Mouse (Mus musculus) forebrain, embryonic 12.5 days (tissue): ENCODE data around the gene Selenom. TPM values are rescaled to one million over a fixed set of nuclear protein-coding genes. Genes with fewer than 3 reads are reported as not detected.

Experiments used
- ATAC-seq: fragments of 200-750 bp; cut with Nextera tagmentation; 2 replicates; pipeline ENCODE4 v1.8.0; 2017; ENCODE audit warnings: moderate TSS enrichment; ENCODE audit not compliant: low FRiP score
- H3K27ac ChIP-seq: fragments of 300-500 bp; sonication (generic); 2 replicates; pipeline ENCODE4 v1.5.1; 2016; ENCODE audit warnings: mild to moderate bottlenecking
- H3K27me3 ChIP-seq: fragments of 300-500 bp; sonication (generic); 2 replicates; pipeline ENCODE4 v1.6.1; 2016; ENCODE audit warnings: mild to moderate bottlenecking
- H3K36me3 ChIP-seq: fragments of 300-500 bp; sonication (generic); replicated peaks from 2 replicates; pipeline ENCODE4 v1.6.1; 2016; ENCODE audit warnings: mild to moderate bottlenecking
- H3K4me1 ChIP-seq: fragments of 300-500 bp; sonication (generic); 2 replicates; pipeline ENCODE4 v1.6.1; 2016
- H3K4me2 ChIP-seq: fragments of 300-500 bp; sonication (generic); 2 replicates; pipeline ENCODE4 v1.6.1; 2016; ENCODE audit warnings: mild to moderate bottlenecking, moderate library complexity
- H3K4me3 ChIP-seq: fragments of 300-500 bp; sonication (generic); replicated peaks from 2 replicates; pipeline ENCODE4 v1.5.1; 2016; ENCODE audit warnings: mild to moderate bottlenecking
- H3K9ac ChIP-seq: fragments of 300-500 bp; sonication (generic); 2 replicates; pipeline ENCODE4 v1.6.1; 2016; ENCODE audit warnings: mild to moderate bottlenecking
- H3K9me3 ChIP-seq: fragments of 300-500 bp; sonication (generic); 2 replicates; pipeline ENCODE4 v1.6.1; 2016
- WGBS: fragments of 180-500 bp; shearing (Covaris S2); methylation state at CpG from one replicate; pipeline ENCODE4 v1.1.7; 2016; 5-methylcytosine and 5-hydroxymethylcytosine counted together
- polyA plus RNA-seq: library from polyadenylated mRNA; unstranded; fragments of >200 nt; fragmentation: Nextera tagmentation; extraction: Ambion mirVana; gene quantifications from 2 replicates; pipeline ENCODE4 v1.2.1, GENCODE M21; 2016

The Selenom gene
- polyA plus RNA-seq, 1 experiment from 2014 or later = 51.0 TPM

DNA sequence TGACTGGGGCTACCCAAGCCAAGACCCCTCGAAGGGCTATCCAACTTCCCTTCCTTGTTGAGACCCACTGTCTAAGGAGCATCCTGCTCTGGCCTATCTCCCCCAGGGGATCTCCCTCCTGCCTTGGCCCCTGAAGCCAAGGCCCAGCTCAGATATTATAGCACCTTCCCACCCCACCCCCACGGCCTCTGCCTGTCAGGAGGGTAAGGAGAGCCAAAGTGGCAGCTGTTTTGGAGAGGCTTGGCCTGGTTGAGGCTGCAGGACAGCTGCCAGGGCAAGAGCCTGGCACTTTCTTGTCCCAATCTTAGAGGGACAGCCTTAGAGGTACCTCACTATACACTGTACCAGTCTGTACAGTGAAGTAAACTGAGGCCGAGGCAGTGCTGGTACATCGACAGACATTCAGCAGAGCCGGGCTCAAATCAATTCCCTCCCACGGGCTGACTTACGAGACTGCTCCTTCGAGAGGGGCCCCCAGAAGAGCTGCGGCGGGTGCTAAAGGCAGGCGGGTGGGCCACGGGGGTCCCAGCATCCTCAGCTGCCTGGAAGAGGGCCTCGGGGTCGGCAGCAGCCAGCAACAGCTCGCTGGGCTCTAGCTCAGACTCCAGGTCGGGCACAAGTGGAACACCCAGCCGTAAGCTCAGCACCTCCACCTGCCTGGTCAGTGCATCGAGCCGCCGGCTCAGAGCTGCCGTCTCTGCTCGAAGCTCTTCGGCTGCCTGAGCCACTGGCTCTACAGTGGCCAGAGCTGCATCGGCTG, 12.7 kb downstream of the Selenom start:
- no peak for ATAC-seq
- H3K9me3 ChIP-seq = no peaks in the 10 kb centered on the region
- H3K27ac ChIP-seq = no peak overlapping the region
- H3K4me1 ChIP-seq = no peaks in the 10 kb centered on the region
- no peaks in the 10 kb centered on the region for H3K27me3 ChIP-seq
- H3K36me3 ChIP-seq = peaks cover 83% of the 10 kb centered on the region
- H3K9ac ChIP-seq = no peak overlapping the region
- H3K4me3 ChIP-seq = no peak overlapping the region
- WGBS = 91% methylated on average over 24 of the region's 24 CpGs
- H3K4me2 ChIP-seq = no peak overlapping the region

- 78% methylated on average over 8 of the region's 8 CpGs for WGBS
- H3K36me3 ChIP-seq = peaks cover 83% of the 10 kb centered on the region
- no peak overlapping the region for H3K9ac ChIP-seq
- no peak overlapping the region for H3K27ac ChIP-seq
- H3K4me2 ChIP-seq = no peak overlapping the region
- H3K4me3 ChIP-seq = no peak overlapping the region
- no peaks in the 10 kb centered on the region for H3K9me3 ChIP-seq
- ATAC-seq = no peak
- H3K4me1 ChIP-seq = no peaks in the 10 kb centered on the region
- H3K27me3 ChIP-seq = no peaks in the 10 kb centered on the region
Observed at GRCm38 (mm10) chr11:3527766-3528165, 13.3 kb downstream of the Selenom start.

DNA sequence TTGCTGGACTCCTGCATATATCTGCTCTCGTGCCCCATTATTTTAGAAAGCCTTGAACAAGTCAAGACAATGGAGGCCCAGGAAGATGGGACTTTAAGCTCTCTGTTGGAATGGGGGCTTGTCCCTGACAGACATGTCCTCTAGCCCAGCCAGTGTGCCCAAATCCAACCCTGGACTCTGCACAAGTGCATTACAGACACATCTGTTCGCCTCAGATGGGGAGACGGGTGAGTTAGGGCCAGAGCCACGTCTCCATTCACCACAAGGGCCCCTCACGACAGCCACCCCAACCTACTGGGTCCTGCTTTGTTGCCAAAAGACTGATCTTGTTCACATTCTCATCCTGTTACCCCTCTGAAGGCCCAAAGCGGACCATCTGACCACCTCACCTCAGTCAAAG, 13.7 kb downstream of the Selenom start:
- no peak overlapping the region for H3K4me3 ChIP-seq
- no peak overlapping the region for H3K9ac ChIP-seq
- no peak overlapping the region for H3K27ac ChIP-seq
- H3K27me3 ChIP-seq = no peaks in the 10 kb centered on the region
- H3K36me3 ChIP-seq = peaks cover 83% of the 10 kb centered on the region
- no peaks in the 10 kb centered on the region for H3K9me3 ChIP-seq
- H3K4me1 ChIP-seq = no peaks in the 10 kb centered on the region
- H3K4me2 ChIP-seq = no peak overlapping the region
- ATAC-seq = no peak
- WGBS = 89% methylated on average over 6 of the region's 6 CpGs

DNA sequence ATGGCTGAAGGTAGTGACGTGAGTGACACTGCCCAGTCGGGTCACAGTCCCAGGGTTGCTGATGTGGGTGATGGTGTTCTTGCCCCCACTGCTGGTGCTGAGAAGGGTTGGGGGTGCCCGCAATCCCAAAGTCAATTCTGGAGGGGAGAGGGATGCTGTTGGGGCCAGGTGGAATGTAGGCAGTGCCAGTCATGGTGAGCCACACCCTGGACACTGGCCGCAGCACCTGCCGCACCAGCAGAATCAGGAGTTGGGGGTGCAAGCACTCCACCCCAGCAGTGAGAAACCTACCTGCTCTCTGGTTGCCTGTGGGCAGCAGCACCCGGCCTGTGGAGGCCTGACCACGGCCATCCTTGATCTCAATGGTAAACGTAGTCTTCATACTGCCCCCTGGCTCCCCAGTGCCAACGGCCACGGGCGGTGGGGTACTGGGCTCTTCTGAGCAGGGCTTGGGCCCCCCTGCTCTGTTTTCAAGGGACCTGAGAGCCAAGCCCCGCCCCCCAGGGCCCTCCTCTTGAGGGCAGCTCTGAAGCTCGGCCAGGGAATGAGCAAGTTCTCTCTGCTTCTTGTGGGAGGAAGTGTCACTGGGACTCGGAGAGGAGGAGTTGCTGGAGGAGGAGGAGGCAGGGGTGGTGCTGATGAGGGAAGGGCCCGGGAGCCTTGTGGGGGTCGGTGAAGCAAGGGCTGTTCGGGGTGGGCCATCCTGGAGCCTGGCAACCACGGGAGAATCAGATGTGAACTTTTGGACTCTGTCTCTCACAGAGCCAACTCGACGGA, 15.2 kb downstream of the Selenom start:
- H3K9me3 ChIP-seq = no peaks in the 10 kb centered on the region
- H3K27me3 ChIP-seq = no peaks in the 10 kb centered on the region
- H3K27ac ChIP-seq = no peak overlapping the region
- H3K36me3 ChIP-seq = peaks cover 72% of the 10 kb centered on the region
- no peak overlapping the region for H3K4me3 ChIP-seq
- H3K9ac ChIP-seq = no peak overlapping the region
- no peak overlapping the region for H3K4me2 ChIP-seq
- peaks cover under 1% of the 10 kb centered on the region; the same call in 1 of the 2 replicates for H3K4me1 ChIP-seq
- ATAC-seq = no peak
- 81% methylated on average over 20 of the region's 20 CpGs for WGBS

DNA sequence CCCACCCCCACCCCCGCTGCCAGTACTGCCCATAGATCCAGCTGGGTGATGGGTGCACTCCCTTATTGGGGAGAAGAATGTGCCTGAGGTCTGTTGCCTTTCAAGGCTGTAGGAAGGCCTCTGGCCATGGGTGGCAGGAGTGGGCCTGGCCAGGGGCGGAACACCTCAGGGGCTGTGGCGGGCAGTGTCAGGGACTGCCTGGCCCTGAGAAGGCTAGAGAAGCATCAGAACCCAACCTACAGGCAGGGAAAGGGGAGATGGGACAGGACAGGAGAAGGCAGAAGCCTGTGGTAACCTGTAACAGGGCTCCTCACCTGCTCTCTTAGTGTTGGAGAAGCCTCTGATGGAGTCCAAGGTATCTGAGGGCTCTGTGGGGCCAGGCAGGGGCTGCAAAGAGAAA, 16.2 kb downstream of the Selenom start:
- H3K36me3 ChIP-seq = peaks cover 62% of the 10 kb centered on the region
- no peak overlapping the region for H3K9ac ChIP-seq
- 88% methylated on average over 3 of the region's 3 CpGs for WGBS
- ATAC-seq = no peak
- H3K27me3 ChIP-seq = no peaks in the 10 kb centered on the region
- H3K27ac ChIP-seq = no peak overlapping the region
- peaks cover 8% of the 10 kb centered on the region for H3K4me1 ChIP-seq
- no peak overlapping the region for H3K4me3 ChIP-seq
- no peak overlapping the region for H3K4me2 ChIP-seq
- H3K9me3 ChIP-seq = no peaks in the 10 kb centered on the region

DNA sequence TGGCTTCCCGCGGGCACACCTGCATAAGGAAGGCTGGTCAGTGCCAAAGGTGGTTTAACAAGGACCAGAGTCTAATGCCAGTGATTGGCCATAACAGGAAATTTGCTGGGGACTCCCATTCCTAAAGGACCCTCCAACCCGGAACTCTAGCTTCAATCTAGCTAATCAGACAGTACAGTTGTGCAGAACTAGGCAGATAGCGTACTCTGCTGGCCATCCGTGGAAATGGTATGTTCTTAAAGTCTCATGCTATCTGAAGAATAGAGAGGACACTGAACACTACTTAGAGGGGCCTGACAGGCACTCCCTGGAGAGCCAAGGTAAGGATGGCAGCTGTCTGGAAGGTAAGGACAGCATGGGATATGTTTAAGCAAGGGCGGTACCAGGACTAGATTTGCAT, 17.1 kb downstream of the Selenom start:
- ATAC-seq = no peak
- no peak overlapping the region for H3K9ac ChIP-seq
- H3K4me1 ChIP-seq = peaks cover 16% of the 10 kb centered on the region
- 0 out of 2 replicates have a peak overlapping the region, but pooled peaks have one; percentile 1 for H3K4me3 ChIP-seq
- peaks cover 61% of the 10 kb centered on the region for H3K36me3 ChIP-seq
- H3K27me3 ChIP-seq = no peaks in the 10 kb centered on the region
- H3K9me3 ChIP-seq = no peaks in the 10 kb centered on the region
- no peak overlapping the region for H3K27ac ChIP-seq
- H3K4me2 ChIP-seq = no peak overlapping the region
- WGBS = 79% methylated on average over 6 of the region's 6 CpGs

DNA sequence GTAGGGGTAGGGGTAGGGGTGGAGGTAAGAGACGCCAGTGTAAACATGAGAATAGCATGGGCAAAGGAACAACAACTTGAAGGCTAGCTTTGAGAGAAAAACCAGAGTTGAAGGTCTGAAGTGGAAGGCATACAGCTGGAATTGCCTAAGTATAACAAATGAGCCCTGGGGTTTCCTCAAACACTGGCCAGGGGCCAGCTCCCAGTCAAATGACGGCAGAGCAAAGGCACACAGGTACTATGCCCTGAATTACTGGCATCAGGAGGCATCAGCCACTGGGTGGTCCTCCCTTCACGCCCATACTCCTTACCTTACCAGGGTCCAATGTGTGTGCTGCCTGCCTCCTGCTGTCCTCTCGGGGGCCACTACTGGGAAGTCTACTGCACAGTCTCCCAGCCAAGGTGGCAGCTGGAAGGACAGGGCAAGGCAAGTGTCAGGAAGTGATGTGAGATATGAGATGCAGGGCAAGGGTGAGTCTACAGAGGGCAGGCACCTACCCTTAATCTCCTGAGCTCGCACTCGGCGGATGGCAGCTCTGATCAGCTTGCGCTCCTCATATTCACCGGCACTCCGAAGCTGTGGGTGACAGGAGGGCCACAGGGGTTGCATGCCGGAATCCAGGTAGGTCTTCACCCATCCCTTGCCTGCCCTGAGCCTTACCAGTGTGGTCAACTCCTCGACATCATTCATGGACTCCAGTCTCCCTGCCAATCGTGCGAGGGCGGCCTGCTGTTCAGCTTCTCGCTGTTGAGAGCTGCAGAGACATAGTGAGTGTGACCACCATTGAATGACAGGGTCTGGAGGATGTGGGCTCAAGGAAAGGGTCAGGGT, 17.8 kb downstream of the Selenom start:
- 0 out of 2 replicates have a peak, but pooled peaks cover 4% of the 10 kb centered on the region for H3K27me3 ChIP-seq
- H3K9me3 ChIP-seq = no peaks in the 10 kb centered on the region
- 91% methylated on average over 16 of the region's 16 CpGs for WGBS
- no peak overlapping the region for H3K9ac ChIP-seq
- ATAC-seq = no peak
- H3K36me3 ChIP-seq = peaks cover 55% of the 10 kb centered on the region
- no peak overlapping the region for H3K4me2 ChIP-seq
- H3K4me3 ChIP-seq = no peak overlapping the region
- no peak overlapping the region for H3K27ac ChIP-seq
- H3K4me1 ChIP-seq = peaks cover 18% of the 10 kb centered on the region

- WGBS = 90% methylated on average over 17 of the region's 17 CpGs
- no peaks in the 10 kb centered on the region for H3K9me3 ChIP-seq
- H3K4me3 ChIP-seq = no peak overlapping the region
- ATAC-seq = no peak
- H3K4me2 ChIP-seq = no peak overlapping the region
- no peak overlapping the region for H3K27ac ChIP-seq
- peaks cover 46% of the 10 kb centered on the region for H3K36me3 ChIP-seq
- no peak overlapping the region for H3K9ac ChIP-seq
- H3K27me3 ChIP-seq = 0 out of 2 replicates have a peak, but pooled peaks cover 4% of the 10 kb centered on the region
- peaks cover 27% of the 10 kb centered on the region for H3K4me1 ChIP-seq
Observed at GRCm38 (mm10) chr11:3533406-3533932, 19.0 kb downstream of the Selenom start.

GRCm38 (mm10) chr11:3534956-3535355, 20.5 kb downstream of the Selenom start:
- peaks cover 30% of the 10 kb centered on the region for H3K4me1 ChIP-seq
- H3K4me2 ChIP-seq = peak overlapping the region; percentile 76
- H3K27ac ChIP-seq = 0 out of 2 replicates have a peak overlapping the region, but pooled peaks have one; percentile 3
- H3K4me3 ChIP-seq = peak overlapping the region; percentile 55; the same call in 1 of the 2 replicates
- ATAC-seq = peak; percentile 1; the same call in 1 of the 2 replicates
- H3K9me3 ChIP-seq = no peaks in the 10 kb centered on the region
- peak overlapping the region; percentile 36; the same call in 1 of the 2 replicates for H3K9ac ChIP-seq
- 4% methylated on average over 8 of the region's 8 CpGs for WGBS
- peaks cover 32% of the 10 kb centered on the region for H3K36me3 ChIP-seq
- 0 out of 2 replicates have a peak, but pooled peaks cover 4% of the 10 kb centered on the region for H3K27me3 ChIP-seq

GRCm38 (mm10) chr11:3535406-3535986, 21.0 kb downstream of the Selenom start:
- H3K9me3 ChIP-seq = no peaks in the 10 kb centered on the region
- under 1% methylated on average over 36 of the region's 36 CpGs for WGBS
- H3K27me3 ChIP-seq = 0 out of 2 replicates have a peak, but pooled peaks cover 4% of the 10 kb centered on the region
- H3K4me3 ChIP-seq = peak overlapping the region; percentile 55
- H3K4me1 ChIP-seq = peaks cover 30% of the 10 kb centered on the region
- H3K4me2 ChIP-seq = peak overlapping the region; percentile 76
- peak; percentile 86 for ATAC-seq
- peak overlapping the region; percentile 63 for H3K9ac ChIP-seq
- peak overlapping the region; percentile 80 for H3K27ac ChIP-seq
- peaks cover 28% of the 10 kb centered on the region for H3K36me3 ChIP-seq

- ATAC-seq = no peak
Observed at GRCm38 (mm10) chr11:3536082-3536481, 21.6 kb downstream of the Selenom start.

More at GRCm38 (mm10) chr11:3536082-3536481, 21.6 kb downstream of the Selenom start:
- Histone ChIP-seq H3K27me3 (0 out of 2 replicates have a peak, but pooled peaks cover 4% of the 10 kb centered on the region), H3K27ac (peak overlapping the region; percentile 80), H3K9me3 (no peaks in the 10 kb centered on the region), H3K4me3 (peak overlapping the region; percentile 55), H3K4me1 (peaks cover 30% of the 10 kb centered on the region), H3K9ac (peak overlapping the region; percentile 63), H3K36me3 (peaks cover 22% of the 10 kb centered on the region), H3K4me2 (peak overlapping the region; percentile 76)
- WGBS = 45% methylated on average over 5 of the region's 5 CpGs
